Mouse (Mus musculus) liver, adult 2 months (tissue): ENCODE measurements at regions not wholly inside any gene's neighbourhood (a gene's known extent, or its start where the extent isn't known, plus 50 kb on each side); places are given as distances from the start of the nearest gene placed in this dataset.

Source experiments
- CTCF ChIP-seq: fragments of 200-500 bp; IDR thresholded peaks from 2 replicates; pipeline ENCODE4 v1.5.1; 2011; ENCODE audit warnings: low read depth, low read length, control low read depth
- POLR2A ChIP-seq: fragments of 200-500 bp; IDR thresholded peaks from 2 replicates; pipeline ENCODE4 v1.6.1; 2011; ENCODE audit warnings: low read length, control low read depth; ENCODE audit not compliant: insufficient read depth; ENCODE audit errors: extremely low read depth

- no peak for TF ChIP-seq CTCF
- no peak for TF ChIP-seq POLR2A
Observed at GRCm38 (mm10) chr13:112173973-112174372, 114.3 kb upstream of the Ankrd55 start.
